Mouse (Mus musculus) forelimb bud, embryonic 11.5 days (tissue): ENCODE results near the gene Ankmy1.

Experiments
- DNase-seq: peaks from one replicate; pipeline ENCODE4 v3.0.0-alpha.2; 2012; ENCODE audit warnings: low read depth, low spot score

Gene Ankmy1

GRCm38 (mm10) chr1:92902786-92903185, at the start of gene Ankmy1:
Gene Ankmy1 (minus strand): TSS chr1:92902906.
- DNase-seq = peak; percentile 65

GRCm38 (mm10) chr1:92950607-92951006, 47.9 kb upstream of the Ankmy1 start, which contains the start of gene Gpr35:
Gene Gpr35 (plus strand): TSS chr1:92950865.
- no peak for DNase-seq

GRCm38 (mm10) chr1:92949426-92949825, 46.7 kb upstream of the Ankmy1 start:
- no peak for DNase-seq

GRCm38 (mm10) chr1:92947966-92948365, 45.3 kb upstream of the Ankmy1 start:
- DNase-seq = no peak

GRCm38 (mm10) chr1:92943219-92943989, 40.7 kb upstream of the Ankmy1 start:
- no peak for DNase-seq

GRCm38 (mm10) chr1:92939746-92940145, 37.0 kb upstream of the Ankmy1 start:
- no peak for DNase-seq

- no peak for DNase-seq
Measured at GRCm38 (mm10) chr1:92937797-92938196, 35.1 kb upstream of the Ankmy1 start.

GRCm38 (mm10) chr1:92936467-92936866, 33.8 kb upstream of the Ankmy1 start:
- DNase-seq = no peak

- DNase-seq = no peak
Measured at GRCm38 (mm10) chr1:92935977-92936376, 33.3 kb upstream of the Ankmy1 start.

- no peak for DNase-seq
Measured at GRCm38 (mm10) chr1:92935054-92935962, 32.6 kb upstream of the Ankmy1 start.

GRCm38 (mm10) chr1:92934182-92934827, 31.6 kb upstream of the Ankmy1 start, which contains the start of gene Capn10:
Gene Capn10 (plus strand): TSS chr1:92934376.
- DNase-seq = peak; percentile 97

GRCm38 (mm10) chr1:92933611-92934010, 30.9 kb upstream of the Ankmy1 start:
- no peak for DNase-seq

GRCm38 (mm10) chr1:92930171-92930706, 27.5 kb upstream of the Ankmy1 start:
- DNase-seq = no peak

GRCm38 (mm10) chr1:92921496-92921895, 18.8 kb upstream of the Ankmy1 start:
- DNase-seq = no peak

GRCm38 (mm10) chr1:92920474-92921200, 17.9 kb upstream of the Ankmy1 start:
- no peak for DNase-seq

GRCm38 (mm10) chr1:92919775-92920174, 17.1 kb upstream of the Ankmy1 start:
- DNase-seq = no peak

GRCm38 (mm10) chr1:92919151-92919550, 16.4 kb upstream of the Ankmy1 start:
- no peak for DNase-seq

GRCm38 (mm10) chr1:92916725-92917124, 14.0 kb upstream of the Ankmy1 start:
- no peak for DNase-seq

- DNase-seq = no peak
Measured at GRCm38 (mm10) chr1:92914993-92915392, 12.3 kb upstream of the Ankmy1 start.

- DNase-seq = no peak
Measured at GRCm38 (mm10) chr1:92914239-92914638, 11.5 kb upstream of the Ankmy1 start.

GRCm38 (mm10) chr1:92912286-92912685, 9.6 kb upstream of the Ankmy1 start:
- no peak for DNase-seq
